Mouse (Mus musculus) E14TG2a.4 (cell line): ENCODE measurements around the gene Prkg1.

Experiments used
- CTCF ChIP-seq: conservative IDR thresholded peaks from 2 replicates; pipeline ENCODE4 v1.5.1; 2014; ENCODE audit warnings: low read length
- NANOG ChIP-seq: IDR thresholded peaks from 2 replicates; pipeline ENCODE4 v1.6.1; 2014; ENCODE audit warnings: borderline replicate concordance, low read length, mixed read lengths

DNA sequence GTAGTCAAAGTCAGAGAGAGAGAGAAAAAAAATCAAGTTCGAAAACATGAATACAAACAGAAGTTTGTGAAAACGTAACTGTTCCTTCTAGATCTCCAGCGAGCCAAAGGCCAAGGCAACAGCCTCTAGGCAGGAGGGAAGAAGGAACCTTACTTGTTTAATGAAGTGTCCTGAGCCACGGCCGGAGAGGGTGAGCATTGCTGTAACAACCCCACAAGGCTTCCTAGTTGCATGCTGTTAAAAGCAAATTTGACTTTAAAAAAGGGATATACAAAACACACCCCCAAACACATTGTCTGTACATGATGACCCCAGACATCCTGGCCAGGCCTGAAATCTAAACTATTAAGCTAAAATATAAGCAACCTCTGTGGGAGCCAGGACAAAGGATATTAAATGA lies 403.3 kb downstream of the Prkg1 start:
- TF ChIP-seq CTCF (no peak), NANOG (no peak)
